Mouse (Mus musculus) liver, adult 2 months (tissue): ENCODE data around the gene Ppa2. TPM values are rescaled to one million over a fixed set of nuclear protein-coding genes. Genes with fewer than 3 reads are reported as not detected.

ENCODE experiments used
- DNase-seq: peaks from one replicate; pipeline ENCODE4 v3.0.0-alpha.2; 2011; ENCODE audit warnings: low read depth, low spot score; ENCODE audit errors: extremely low read depth
- H3K27ac ChIP-seq: fragments of 200-500 bp; replicated peaks from 2 replicates; pipeline ENCODE4 v1.5.1; 2012; ENCODE audit warnings: low read depth, mild to moderate bottlenecking, control low read depth, inconsistent platforms, low read length; ENCODE audit not compliant: insufficient read depth
- H3K27me3 ChIP-seq: fragments of 200-500 bp; 2 replicates; pipeline ENCODE4 v1.6.1; 2012; ENCODE audit warnings: mild to moderate bottlenecking, moderate library complexity, low read length, inconsistent platforms; ENCODE audit not compliant: control insufficient read depth, insufficient read depth
- H3K36me3 ChIP-seq: fragments of 200-500 bp; 2 replicates; pipeline ENCODE4 v1.6.1; 2012; ENCODE audit warnings: low read length, inconsistent platforms; ENCODE audit not compliant: control insufficient read depth, insufficient read depth
- H3K4me1 ChIP-seq: fragments of 200-500 bp; 2 replicates; pipeline ENCODE4 v1.6.1; 2011; ENCODE audit warnings: low read length; ENCODE audit not compliant: control insufficient read depth, insufficient read depth
- H3K4me3 ChIP-seq: fragments of 200-500 bp; 2 replicates; pipeline ENCODE4 v1.5.1; 2011; ENCODE audit warnings: low read depth, mild to moderate bottlenecking, control low read depth, low read length, moderate library complexity; ENCODE audit not compliant: insufficient read depth
- H3K79me2 ChIP-seq: fragments of 200-500 bp; 2 replicates; pipeline ENCODE4 v1.6.1; 2012; ENCODE audit warnings: inconsistent platforms, mild to moderate bottlenecking, low read length, moderate library complexity; ENCODE audit not compliant: control insufficient read depth, insufficient read depth
- H3K9ac ChIP-seq: fragments of 200-500 bp; 2 replicates; pipeline ENCODE4 v1.6.1; 2012; ENCODE audit warnings: low read depth, mild to moderate bottlenecking, control low read depth, inconsistent platforms, low read length
- CTCF ChIP-seq: fragments of 200-500 bp; IDR thresholded peaks from 2 replicates; pipeline ENCODE4 v1.5.1; 2011; ENCODE audit warnings: low read depth, low read length, control low read depth
- POLR2A ChIP-seq: fragments of 200-500 bp; IDR thresholded peaks from 2 replicates; pipeline ENCODE4 v1.6.1; 2011; ENCODE audit warnings: low read length, control low read depth; ENCODE audit not compliant: insufficient read depth; ENCODE audit errors: extremely low read depth
- WGBS: fragments of 180-500 bp; shearing (Covaris S2); methylation state at CpG from one replicate; pipeline ENCODE4 v1.1.7; 2018; 5-methylcytosine and 5-hydroxymethylcytosine counted together
- polyA plus RNA-seq: library from polyadenylated mRNA; depleted of rRNA; stranded (reverse); fragments of >200 nt; gene quantifications from 2 replicates; pipeline ENCODE4 v1.2.3, GENCODE M21; 2012
- total RNA-seq: library from RNA; depleted of rRNA; stranded (reverse); fragments of >200 nt; gene quantifications from 2 replicates; pipeline ENCODE4 v1.2.3, GENCODE M21; 2014

Ppa2 gene
- total and polyA plus RNA-seq, 2 experiments, result 58.8 to 74.1 TPM

- Histone ChIP-seq H3K4me1 (peaks cover 3% of the 10 kb centered on the region; the same call in 1 of the 2 replicates), H3K79me2 (peaks cover 15% of the 10 kb centered on the region; the same call in 1 of the 2 replicates), H3K27ac (no peak overlapping the region), H3K9ac (no peak overlapping the region), H3K27me3 (no peaks in the 10 kb centered on the region), H3K4me3 (no peak overlapping the region), H3K36me3 (no peaks in the 10 kb centered on the region)
- WGBS, result 95% methylated on average over 14 of the region's 14 CpGs
- TF ChIP-seq CTCF, result no peak
- no peak for TF ChIP-seq POLR2A
- no peak for DNase-seq
These were observed 5.1 kb downstream of the Ppa2 start for GRCm38 (mm10) chr3:133315011-133315410.

DNA sequence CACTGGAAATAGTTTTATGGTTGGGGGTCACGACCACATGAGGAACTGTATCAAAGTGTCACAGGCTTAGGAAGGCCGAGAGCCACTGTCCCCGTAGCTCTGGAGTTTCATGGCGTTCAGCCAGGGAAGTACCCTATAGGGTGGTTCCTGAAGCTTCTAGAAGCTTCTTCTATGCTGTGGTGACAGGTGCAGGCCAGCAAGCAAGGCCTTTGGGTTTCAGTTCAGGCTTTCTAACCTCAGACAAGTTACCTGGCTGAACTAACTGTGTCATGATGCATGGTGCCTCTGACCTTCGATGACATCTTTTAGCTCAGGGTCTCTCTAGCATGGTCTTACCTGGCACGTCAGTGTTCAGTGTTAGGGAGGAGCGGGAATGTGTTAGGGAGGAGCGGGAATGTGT is 5.7 kb downstream of the Ppa2 start:
- Histone ChIP-seq H3K36me3 (no peaks in the 10 kb centered on the region), H3K9ac (no peak overlapping the region), H3K79me2 (peaks cover 15% of the 10 kb centered on the region; the same call in 1 of the 2 replicates), H3K4me1 (peaks cover 3% of the 10 kb centered on the region; the same call in 1 of the 2 replicates), H3K4me3 (no peak overlapping the region), H3K27ac (no peak overlapping the region), H3K27me3 (no peaks in the 10 kb centered on the region)
- no peak for DNase-seq
- WGBS, result 92% methylated on average over 8 of the region's 8 CpGs
- TF ChIP-seq POLR2A (no peak), CTCF (no peak)

- Histone ChIP-seq H3K27ac (no peak overlapping the region), H3K4me1 (no peaks in the 10 kb centered on the region), H3K79me2 (peaks cover 15% of the 10 kb centered on the region; the same call in 1 of the 2 replicates), H3K27me3 (no peaks in the 10 kb centered on the region), H3K9ac (no peak overlapping the region), H3K4me3 (no peak overlapping the region), H3K36me3 (no peaks in the 10 kb centered on the region)
- 88% methylated on average over 4 of the region's 4 CpGs for WGBS
- DNase-seq, result no peak
- TF ChIP-seq CTCF (no peak), POLR2A (no peak)
These were observed 7.9 kb downstream of the Ppa2 start for GRCm38 (mm10) chr3:133317845-133318244.

GRCm38 (mm10) chr3:133318596-133318995 is 8.7 kb downstream of the Ppa2 start:
- Histone ChIP-seq H3K4me1 (no peaks in the 10 kb centered on the region), H3K36me3 (no peaks in the 10 kb centered on the region), H3K9ac (no peak overlapping the region), H3K4me3 (no peak overlapping the region), H3K79me2 (peaks cover 12% of the 10 kb centered on the region; the same call in 1 of the 2 replicates), H3K27me3 (no peaks in the 10 kb centered on the region), H3K27ac (no peak overlapping the region)
- TF ChIP-seq POLR2A (no peak), CTCF (no peak)
- DNase-seq, result no peak
- WGBS, result 85% methylated on average over 15 of the region's 15 CpGs

DNA sequence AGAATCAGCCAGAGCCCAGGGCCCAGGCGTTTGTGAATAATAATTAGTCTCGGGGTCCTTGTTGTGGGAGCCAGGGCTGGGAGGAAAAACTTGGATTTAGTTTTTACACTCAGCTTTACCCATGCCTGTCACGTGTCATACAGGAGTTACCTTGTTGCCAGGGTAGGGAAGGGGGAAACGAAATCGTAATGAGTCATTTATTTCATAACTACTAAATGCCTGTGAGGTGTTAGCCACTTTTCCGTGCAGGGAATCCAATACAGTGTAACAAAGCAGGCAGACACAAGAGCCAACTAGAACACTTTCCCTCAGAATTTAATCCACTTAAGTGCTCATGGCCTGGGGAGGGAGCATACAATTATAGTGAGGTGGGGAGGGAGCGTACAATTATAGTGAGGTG is 9.9 kb downstream of the Ppa2 start:
- Histone ChIP-seq H3K27me3 (no peaks in the 10 kb centered on the region), H3K9ac (no peak overlapping the region), H3K4me1 (no peaks in the 10 kb centered on the region), H3K27ac (no peak overlapping the region), H3K79me2 (peaks cover 11% of the 10 kb centered on the region; the same call in 1 of the 2 replicates), H3K36me3 (no peaks in the 10 kb centered on the region; the same call in 1 of the 2 replicates), H3K4me3 (no peak overlapping the region)
- no peak for DNase-seq
- TF ChIP-seq POLR2A (no peak), CTCF (no peak)
- 79% methylated on average over 7 of the region's 7 CpGs for WGBS

DNA sequence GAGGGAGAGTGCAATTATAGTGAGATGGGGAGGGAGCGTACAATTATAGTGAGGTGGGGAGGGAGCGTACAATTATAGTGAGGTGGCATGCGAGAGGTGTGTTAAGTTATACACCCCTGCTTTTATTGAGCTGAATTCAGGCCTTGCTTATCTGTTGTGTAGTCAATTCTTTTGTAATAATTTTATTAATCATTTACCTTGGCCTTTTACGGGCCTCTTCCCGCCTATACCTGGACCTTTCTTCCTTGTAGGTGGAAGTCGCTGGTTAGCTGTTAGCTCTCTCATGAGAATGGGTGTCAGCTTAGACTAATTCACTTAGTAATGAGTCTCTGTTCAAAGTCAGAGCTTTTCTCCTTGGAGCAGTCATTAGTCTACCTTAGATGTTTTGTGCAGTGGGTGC is 10.4 kb downstream of the Ppa2 start:
- Histone ChIP-seq H3K4me1 (no peaks in the 10 kb centered on the region), H3K4me3 (no peak overlapping the region), H3K27ac (no peak overlapping the region), H3K27me3 (no peaks in the 10 kb centered on the region), H3K36me3 (no peaks in the 10 kb centered on the region; the same call in 1 of the 2 replicates), H3K79me2 (peaks cover 8% of the 10 kb centered on the region; the same call in 1 of the 2 replicates), H3K9ac (no peak overlapping the region)
- no peak for TF ChIP-seq CTCF
- TF ChIP-seq POLR2A, result no peak
- DNase-seq, result peak; percentile 53
- 43% methylated on average over 6 of the region's 6 CpGs for WGBS
